Mouse (Mus musculus): ENCODE results near the gene Nsun6.

Nsun6 gene

DNA sequence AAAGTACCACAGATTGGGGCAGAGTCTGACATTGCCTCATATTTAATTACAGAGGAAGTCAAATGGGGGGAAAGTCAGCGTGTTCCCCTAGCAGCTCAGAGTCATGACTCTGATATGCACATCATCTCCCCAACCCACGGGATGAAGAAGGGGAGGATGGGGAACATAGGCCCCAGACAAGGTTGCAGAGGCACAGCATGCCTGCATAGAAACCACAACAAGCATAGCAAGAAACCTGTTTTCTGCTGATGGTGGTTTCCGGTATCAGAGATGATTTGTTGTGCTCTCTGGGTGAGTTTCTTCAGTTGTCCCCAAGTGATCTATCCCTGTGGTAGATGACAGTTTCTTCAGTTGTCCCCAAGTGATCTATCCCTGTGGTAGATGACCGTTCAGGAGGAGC, 62.3 kb downstream of the Nsun6 start:
- DNase-seq (ENCODE audit: low spot score): no peak

DNA sequence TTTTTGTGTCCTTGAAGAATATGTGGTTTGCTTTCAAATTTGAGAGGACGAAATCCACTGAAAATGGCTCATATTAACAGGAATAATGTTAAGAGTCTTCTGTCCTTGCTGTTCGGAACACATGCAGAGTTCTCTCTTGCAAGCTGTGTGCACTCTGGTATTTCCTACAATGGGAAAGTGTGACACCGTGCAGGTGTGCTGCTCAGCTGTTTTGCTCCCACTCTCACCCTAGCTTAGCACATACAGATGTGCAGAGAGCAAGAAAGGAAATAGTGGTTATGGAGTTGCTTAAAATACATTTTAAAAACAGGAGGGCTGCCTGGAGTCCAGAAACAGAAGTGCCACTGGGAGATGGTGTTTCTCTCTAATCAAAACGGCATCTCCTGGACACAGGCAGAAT, 65.5 kb downstream of the Nsun6 start:
- no peak for DNase-seq (ENCODE audit: low spot score)

DNA sequence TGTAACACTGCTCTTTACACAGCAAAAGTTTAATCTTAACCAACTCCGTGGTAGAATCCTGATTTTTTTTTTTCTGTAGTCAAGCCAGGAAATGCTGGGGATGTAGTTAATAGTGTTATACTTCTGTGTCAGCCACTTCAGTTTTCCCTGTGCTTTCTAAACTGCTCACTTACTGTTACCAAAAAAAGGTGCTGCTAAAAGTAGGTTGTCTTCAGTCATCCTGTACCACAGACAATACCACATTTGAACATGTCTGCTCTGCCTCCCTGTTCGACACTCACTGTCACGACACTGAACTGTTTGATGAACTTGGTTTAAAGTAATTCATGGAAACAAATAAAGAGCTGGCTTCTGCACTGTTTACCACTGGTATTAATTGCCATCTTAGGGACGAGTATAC, 66.4 kb downstream of the Nsun6 start:
- no peak for DNase-seq (ENCODE audit: low spot score)

DNA sequence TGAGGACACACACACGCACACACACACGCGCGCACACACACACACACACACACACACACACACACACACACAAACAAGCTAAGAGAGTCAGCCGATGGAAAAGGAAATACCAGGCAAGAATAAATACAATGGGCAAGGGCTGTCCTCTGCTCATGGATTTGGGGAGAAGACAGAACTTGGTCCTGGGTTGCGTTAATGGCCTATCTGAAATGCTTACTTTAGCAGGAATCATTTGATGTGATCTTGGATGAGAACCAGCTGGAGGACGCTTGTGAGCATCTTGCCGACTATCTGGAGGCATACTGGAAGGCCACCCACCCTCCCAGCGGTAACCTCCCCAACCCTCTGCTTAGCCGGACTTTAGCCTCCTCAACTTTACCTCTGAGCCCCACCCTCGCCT, 70.8 kb downstream of the Nsun6 start:
- DNase-seq (ENCODE audit: low spot score): no peak

DNA sequence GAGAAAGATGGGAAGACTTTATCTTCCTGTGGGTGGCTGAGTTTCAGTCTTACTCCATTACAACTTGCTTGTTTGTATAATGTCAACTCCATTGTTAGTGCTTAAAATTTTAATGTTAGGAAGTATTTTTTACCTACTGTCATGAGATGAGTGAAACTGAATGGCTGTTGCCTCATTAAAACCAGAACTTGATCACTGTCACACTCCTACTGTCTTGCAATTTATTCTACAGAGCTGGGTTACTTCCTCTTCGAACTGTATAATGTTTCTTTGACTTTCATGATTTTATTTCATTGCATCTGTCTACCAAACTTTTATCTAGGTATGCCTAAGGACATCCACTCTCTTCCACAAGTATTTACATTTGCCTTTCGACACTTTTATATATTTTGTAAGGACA, 93.4 kb downstream of the Nsun6 start:
- no peak for DNase-seq (ENCODE audit: low spot score)

DNA sequence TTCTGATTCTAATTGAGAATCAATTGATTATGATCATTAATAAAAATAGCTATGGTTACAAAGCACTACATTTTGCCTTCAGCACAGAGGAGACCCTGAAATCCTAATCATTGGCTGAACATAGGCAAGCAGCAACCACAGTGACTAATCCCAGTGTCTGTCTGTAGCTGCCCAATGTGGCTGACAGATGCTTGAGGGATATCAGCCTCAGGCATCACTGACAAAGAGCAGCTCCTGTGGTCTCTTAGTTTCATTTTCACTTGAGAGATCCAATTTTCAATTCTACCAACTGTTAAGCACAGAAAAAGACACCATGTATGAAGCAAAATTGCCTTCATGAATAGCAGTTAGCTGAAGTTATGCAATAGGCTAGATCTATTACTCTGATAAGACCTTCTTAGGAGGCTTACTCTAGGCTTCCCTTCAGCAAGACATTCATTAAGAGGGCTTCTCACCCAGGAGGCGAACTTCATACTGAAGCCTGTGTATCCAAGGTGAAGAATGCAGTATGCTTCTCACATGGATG, 93.8 kb downstream of the Nsun6 start:
- no peak for DNase-seq (ENCODE audit: low spot score)

DNA sequence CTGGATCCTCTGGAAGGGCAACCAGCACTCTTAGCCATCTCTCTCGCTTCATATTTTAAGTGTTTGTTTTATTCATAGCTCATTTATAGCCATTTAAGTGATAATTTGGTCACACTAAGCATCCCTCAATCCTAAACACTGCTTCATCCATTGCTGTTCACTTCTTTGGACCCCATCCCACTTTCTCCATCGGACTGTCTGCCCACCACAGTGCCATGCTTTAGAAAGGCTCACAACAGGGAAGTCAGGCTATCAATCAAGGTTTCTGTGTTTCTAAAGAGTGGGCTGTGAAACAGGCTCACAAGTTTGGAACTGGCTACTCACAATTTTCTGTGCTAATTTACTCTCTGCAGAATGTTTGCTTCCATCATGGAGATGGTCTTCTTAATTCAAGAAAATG, 101.8 kb downstream of the Nsun6 start:
- no peak for DNase-seq (ENCODE audit: low spot score)
